Mouse (Mus musculus): ENCODE results near the gene Hdac4.

Gene Hdac4

GRCm38 (mm10) chr1:91981381-91981780, 214.1 kb downstream of the Hdac4 start:
- no peak for DNase-seq (ENCODE audit: extremely low spot score, low read depth, low spot score)

GRCm38 (mm10) chr1:91978443-91978842, 217.1 kb downstream of the Hdac4 start:
- DNase-seq (ENCODE audit: extremely low spot score, low read depth, low spot score), result no peak

- no peak for DNase-seq (ENCODE audit: extremely low spot score, low read depth, low spot score)
These were observed 226.7 kb downstream of the Hdac4 start for GRCm38 (mm10) chr1:91968710-91969379.

- DNase-seq (ENCODE audit: extremely low spot score, low read depth, low spot score), result no peak
These were observed 228.5 kb downstream of the Hdac4 start for GRCm38 (mm10) chr1:91967041-91967440.

GRCm38 (mm10) chr1:91964486-91965335, 230.8 kb downstream of the Hdac4 start:
- no peak for DNase-seq (ENCODE audit: extremely low spot score, low read depth, low spot score)

- no peak for DNase-seq (ENCODE audit: extremely low spot score, low read depth, low spot score)
These were observed 233.2 kb downstream of the Hdac4 start for GRCm38 (mm10) chr1:91962256-91962655.

- DNase-seq (ENCODE audit: extremely low spot score, low read depth, low spot score), result no peak
These were observed 234.3 kb downstream of the Hdac4 start for GRCm38 (mm10) chr1:91961231-91961630.

GRCm38 (mm10) chr1:91959891-91960290, 235.6 kb downstream of the Hdac4 start:
- DNase-seq (ENCODE audit: extremely low spot score, low read depth, low spot score), result no peak

GRCm38 (mm10) chr1:91959044-91959443, 236.5 kb downstream of the Hdac4 start:
- no peak for DNase-seq (ENCODE audit: extremely low spot score, low read depth, low spot score)

- DNase-seq (ENCODE audit: extremely low spot score, low read depth, low spot score), result no peak
These were observed 239.3 kb downstream of the Hdac4 start for GRCm38 (mm10) chr1:91956229-91956628.

- no peak for DNase-seq (ENCODE audit: extremely low spot score, low read depth, low spot score)
These were observed 240.5 kb downstream of the Hdac4 start for GRCm38 (mm10) chr1:91954954-91955353.

- DNase-seq (ENCODE audit: extremely low spot score, low read depth, low spot score), result peak; percentile 60
These were observed 242.6 kb downstream of the Hdac4 start for GRCm38 (mm10) chr1:91952912-91953311.

- no peak for DNase-seq (ENCODE audit: extremely low spot score, low read depth, low spot score)
These were observed 248.1 kb downstream of the Hdac4 start for GRCm38 (mm10) chr1:91947441-91947840.

- DNase-seq (ENCODE audit: extremely low spot score, low read depth, low spot score), result no peak
These were observed 252.9 kb downstream of the Hdac4 start for GRCm38 (mm10) chr1:91942583-91942982.

- no peak for DNase-seq (ENCODE audit: extremely low spot score, low read depth, low spot score)
These were observed 253.5 kb downstream of the Hdac4 start for GRCm38 (mm10) chr1:91942031-91942430.

GRCm38 (mm10) chr1:91941094-91941493, 254.4 kb downstream of the Hdac4 start:
- no peak for DNase-seq (ENCODE audit: extremely low spot score, low read depth, low spot score)

GRCm38 (mm10) chr1:91935171-91935570, 260.3 kb downstream of the Hdac4 start:
- DNase-seq (ENCODE audit: extremely low spot score, low read depth, low spot score), result no peak

GRCm38 (mm10) chr1:91933681-91934080, 261.8 kb downstream of the Hdac4 start:
- DNase-seq (ENCODE audit: extremely low spot score, low read depth, low spot score), result no peak

GRCm38 (mm10) chr1:91932221-91932620, 263.3 kb downstream of the Hdac4 start:
- no peak for DNase-seq (ENCODE audit: extremely low spot score, low read depth, low spot score)

- no peak for DNase-seq (ENCODE audit: extremely low spot score, low read depth, low spot score)
These were observed 263.7 kb downstream of the Hdac4 start for GRCm38 (mm10) chr1:91931786-91932185.

GRCm38 (mm10) chr1:91931196-91931595, 264.3 kb downstream of the Hdac4 start:
- DNase-seq (ENCODE audit: extremely low spot score, low read depth, low spot score), result no peak

GRCm38 (mm10) chr1:91929051-91929450, 266.4 kb downstream of the Hdac4 start:
- no peak for DNase-seq (ENCODE audit: extremely low spot score, low read depth, low spot score)

All from hindlimb bud, embryonic 11.5 days (tissue).